Mouse (Mus musculus) heart, postnatal 4 days (tissue): Measurements from ENCODE around the gene Hivep2. TPM values are rescaled to one million over a fixed set of nuclear protein-coding genes. Genes with fewer than 3 reads are reported as not detected.

Experiments
- DNase-seq: peaks from one replicate; pipeline ENCODE4 v3.0.0; 2021
- total RNA-seq, 2 experiments: library from RNA; stranded (reverse); gene quantifications; 2 replicates each; pipeline ENCODE4 v1.2.3; 2021

Gene Hivep2
- total RNA-seq, 2 experiments from 2014 or later: 28.9 to 30.1 TPM

- no peak for DNase-seq
Observed at GRCm38 (mm10) chr10:14048916-14049445, 83.1 kb downstream of the Hivep2 start.

- no peak for DNase-seq
Observed at GRCm38 (mm10) chr10:14049686-14050085, 83.8 kb downstream of the Hivep2 start.

GRCm38 (mm10) chr10:14050586-14050985 is 84.7 kb downstream of the Hivep2 start:
- DNase-seq: no peak

- DNase-seq: no peak
Observed at GRCm38 (mm10) chr10:14052109-14052689, 86.3 kb downstream of the Hivep2 start.

GRCm38 (mm10) chr10:14054860-14055259 is 89.0 kb downstream of the Hivep2 start:
- DNase-seq: no peak

GRCm38 (mm10) chr10:14055533-14055981 is 89.7 kb downstream of the Hivep2 start:
- DNase-seq: peak; percentile 33

- no peak for DNase-seq
Observed at GRCm38 (mm10) chr10:14056057-14056456, 90.2 kb downstream of the Hivep2 start.

GRCm38 (mm10) chr10:14056584-14057451 is 90.9 kb downstream of the Hivep2 start:
- DNase-seq: peak; percentile 88

- DNase-seq: peak; percentile 1
Observed at GRCm38 (mm10) chr10:14057841-14058605, 92.1 kb downstream of the Hivep2 start.

GRCm38 (mm10) chr10:14058742-14059141 is 92.9 kb downstream of the Hivep2 start:
- DNase-seq: no peak

- DNase-seq: no peak
Observed at GRCm38 (mm10) chr10:14059581-14059980, 93.7 kb downstream of the Hivep2 start.

GRCm38 (mm10) chr10:14060302-14060701 is 94.4 kb downstream of the Hivep2 start:
- DNase-seq: no peak

- no peak for DNase-seq
Observed at GRCm38 (mm10) chr10:14063226-14063625, 97.4 kb downstream of the Hivep2 start.

- no peak for DNase-seq
Observed at GRCm38 (mm10) chr10:14064759-14065395, 99.0 kb downstream of the Hivep2 start.

- no peak for DNase-seq
Observed at GRCm38 (mm10) chr10:14067802-14068201, 101.9 kb downstream of the Hivep2 start.

- no peak for DNase-seq
Observed at GRCm38 (mm10) chr10:14070498-14071079, 104.7 kb downstream of the Hivep2 start.

GRCm38 (mm10) chr10:14072504-14072903 is 106.6 kb downstream of the Hivep2 start:
- DNase-seq: no peak

GRCm38 (mm10) chr10:14075767-14076166 is 109.9 kb downstream of the Hivep2 start:
- DNase-seq: no peak

GRCm38 (mm10) chr10:14076880-14077279 is 111.0 kb downstream of the Hivep2 start:
- DNase-seq: no peak

- DNase-seq: no peak
Observed at GRCm38 (mm10) chr10:14080830-14081229, 115.0 kb downstream of the Hivep2 start.

- DNase-seq: no peak
Observed at GRCm38 (mm10) chr10:14081824-14082223, 115.9 kb downstream of the Hivep2 start.

- DNase-seq: no peak
Observed at GRCm38 (mm10) chr10:14082275-14082674, 116.4 kb downstream of the Hivep2 start.
